Mouse (Mus musculus): ENCODE measurements around the gene Kank3.
"Not testable (repeated sequence)": the region's sequence is repeated elsewhere in the genome, so short reads cannot be mapped to it uniquely, and the experiment has no call there.

Kank3 gene

GRCm38 (mm10) chr17:33807181-33807888 lies 3.0 kb upstream of the Kank3 start:
- DNase-seq (ENCODE audit: low read depth, low spot score), result no peak

- DNase-seq (ENCODE audit: low read depth, low spot score), result no peak
Measured at GRCm38 (mm10) chr17:33808192-33808591, 2.1 kb upstream of the Kank3 start.

GRCm38 (mm10) chr17:33811142-33811516 lies 810 bp downstream of the Kank3 start:
- DNase-seq (ENCODE audit: low read depth, low spot score), result no peak

GRCm38 (mm10) chr17:33812475-33812874 lies 2.2 kb downstream of the Kank3 start:
- no peak for DNase-seq (ENCODE audit: low read depth, low spot score)

DNA sequence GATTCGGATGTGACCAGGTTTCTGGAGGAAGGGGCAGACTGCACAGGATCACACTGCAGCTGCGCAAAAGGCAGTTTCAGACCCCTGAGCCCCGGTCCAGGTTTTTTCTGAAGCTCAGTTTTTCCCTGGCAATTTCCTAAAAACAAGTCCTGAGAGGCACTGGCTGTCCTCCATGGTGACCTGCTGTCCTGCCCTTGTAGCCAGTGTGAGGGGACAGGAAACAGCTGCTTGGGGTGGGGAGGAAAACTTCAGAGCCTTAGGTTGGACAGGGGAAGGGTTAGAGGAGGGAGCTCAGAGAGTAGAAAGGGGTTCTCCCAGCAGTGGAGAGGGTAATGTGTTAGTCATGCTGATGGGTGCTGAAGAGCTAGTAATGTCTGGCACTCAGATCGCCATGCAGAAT lies 2.7 kb downstream of the Kank3 start:
- DNase-seq (ENCODE audit: low read depth, low spot score), result no peak

GRCm38 (mm10) chr17:33815399-33815798 lies 5.1 kb downstream of the Kank3 start:
- DNase-seq (ENCODE audit: low read depth, low spot score), result no peak

DNA sequence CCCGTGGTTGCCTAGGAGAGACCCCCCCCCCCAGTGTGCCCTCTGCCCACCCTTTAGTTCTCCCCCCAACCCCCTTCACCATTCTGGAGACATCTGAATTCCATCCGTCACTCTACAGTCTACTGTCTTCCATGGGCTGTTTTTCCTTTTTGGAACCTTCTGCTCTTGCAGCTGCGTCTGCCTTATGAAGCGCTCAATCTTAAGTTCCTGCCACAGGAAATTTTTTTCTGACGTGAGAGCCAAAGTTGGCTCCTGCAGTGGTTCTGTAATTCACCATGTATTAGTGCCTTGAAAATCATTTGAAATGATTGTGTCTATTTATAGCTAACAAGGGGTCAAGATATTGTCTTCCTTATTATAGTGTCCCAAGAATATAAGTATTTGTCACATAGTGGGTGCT lies 6.3 kb downstream of the Kank3 start:
- no peak for DNase-seq (ENCODE audit: low read depth, low spot score)

GRCm38 (mm10) chr17:33817184-33817968 lies 7.1 kb downstream of the Kank3 start:
- DNase-seq (ENCODE audit: low read depth, low spot score), result peak; percentile 95

DNA sequence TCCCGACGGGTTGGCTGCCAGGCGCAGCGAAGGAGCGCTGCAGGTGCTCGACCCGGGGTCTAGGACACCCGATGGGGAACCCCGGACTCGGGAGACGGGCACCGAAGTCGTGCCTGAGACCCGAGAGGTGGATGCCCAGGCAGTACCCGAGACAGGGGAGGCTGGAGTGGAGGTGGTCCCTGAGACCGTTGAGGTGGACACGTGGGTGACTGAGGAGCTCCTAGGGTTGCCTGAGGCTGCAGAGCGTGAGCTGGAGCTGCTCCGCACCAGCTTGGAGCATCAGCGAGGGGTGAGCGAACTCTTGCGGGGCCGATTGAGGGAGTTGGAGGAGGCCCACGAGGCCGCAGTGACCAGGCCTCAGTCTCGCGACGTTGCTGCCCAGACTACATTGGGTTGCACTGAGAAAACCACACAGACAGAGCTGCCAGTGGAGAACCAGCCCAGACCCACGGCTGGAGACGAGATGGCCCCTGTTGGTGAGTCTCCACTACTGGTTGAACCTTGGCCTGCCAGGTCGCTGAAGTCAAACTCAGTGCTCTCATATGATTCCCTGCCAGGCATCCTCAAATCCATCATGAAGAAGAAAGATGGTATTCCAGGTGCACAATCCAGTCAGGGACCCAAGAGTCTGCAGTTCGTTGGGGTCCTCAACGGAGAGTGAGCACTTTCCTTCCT lies 7.8 kb downstream of the Kank3 start:
- DNase-seq (ENCODE audit: low read depth, low spot score), result no peak

- no peak for DNase-seq (ENCODE audit: low read depth, low spot score)
Measured at GRCm38 (mm10) chr17:33822436-33822959, 12.2 kb downstream of the Kank3 start.

GRCm38 (mm10) chr17:33823171-33823570 lies 12.9 kb downstream of the Kank3 start:
- not testable (repeated sequence) for DNase-seq (ENCODE audit: low read depth, low spot score)

GRCm38 (mm10) chr17:33824084-33824996 lies 14.0 kb downstream of the Kank3 start, which contains the start of the genes Rps28 and Ndufa7:
TSS of gene Rps28 (minus strand) at chr17:33824562.
TSS of gene Ndufa7 (plus strand) at chr17:33824572.
- peak; percentile 97 for DNase-seq (ENCODE audit: low read depth, low spot score)

DNA sequence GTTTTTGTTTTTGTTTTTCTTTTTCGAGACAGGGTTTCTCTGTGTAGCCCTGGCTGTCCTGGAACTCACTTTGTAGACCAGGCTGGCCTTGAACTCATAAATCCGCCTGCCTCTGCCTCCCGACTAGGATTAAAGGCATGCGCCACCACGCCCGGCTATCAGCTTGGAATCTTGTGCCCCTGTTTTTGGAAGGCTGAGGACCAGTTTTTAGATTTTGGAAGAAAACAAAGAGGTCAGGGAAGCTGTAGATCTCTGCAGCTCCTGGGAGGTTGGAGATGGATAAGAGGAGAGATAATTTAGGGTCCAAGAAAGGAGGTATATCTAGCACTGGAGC lies 14.6 kb downstream of the Kank3 start:
- not testable (repeated sequence) for DNase-seq (ENCODE audit: low read depth, low spot score)

DNA sequence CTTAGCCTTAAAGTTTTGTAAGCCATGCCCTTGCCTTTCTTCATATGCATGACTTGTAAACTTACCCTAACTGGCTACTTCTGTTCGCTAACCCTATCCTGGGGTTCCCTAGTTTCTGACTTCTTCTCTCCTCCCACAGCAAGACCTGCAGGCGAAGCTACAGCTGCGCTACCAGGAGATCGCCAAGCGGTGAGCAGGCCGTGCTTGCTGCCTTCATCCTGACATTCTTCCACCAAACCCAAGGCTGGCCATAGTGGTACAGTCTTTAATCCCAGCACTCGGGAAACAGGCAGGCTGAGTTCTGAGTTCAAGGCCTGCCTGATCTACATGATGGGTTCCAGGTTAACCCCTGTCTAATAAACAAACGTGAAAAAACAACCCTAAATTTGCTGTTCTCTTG lies 15.1 kb downstream of the Kank3 start:
- no peak for DNase-seq (ENCODE audit: low read depth, low spot score)

- peak; percentile 81 for DNase-seq (ENCODE audit: low read depth, low spot score)
Measured at GRCm38 (mm10) chr17:33826850-33827249, 16.5 kb downstream of the Kank3 start.

- DNase-seq (ENCODE audit: low read depth, low spot score), result no peak
Measured at GRCm38 (mm10) chr17:33828892-33829291, 18.6 kb downstream of the Kank3 start.

- DNase-seq (ENCODE audit: low read depth, low spot score), result no peak
Measured at GRCm38 (mm10) chr17:33829561-33829960, 19.2 kb downstream of the Kank3 start.

DNA sequence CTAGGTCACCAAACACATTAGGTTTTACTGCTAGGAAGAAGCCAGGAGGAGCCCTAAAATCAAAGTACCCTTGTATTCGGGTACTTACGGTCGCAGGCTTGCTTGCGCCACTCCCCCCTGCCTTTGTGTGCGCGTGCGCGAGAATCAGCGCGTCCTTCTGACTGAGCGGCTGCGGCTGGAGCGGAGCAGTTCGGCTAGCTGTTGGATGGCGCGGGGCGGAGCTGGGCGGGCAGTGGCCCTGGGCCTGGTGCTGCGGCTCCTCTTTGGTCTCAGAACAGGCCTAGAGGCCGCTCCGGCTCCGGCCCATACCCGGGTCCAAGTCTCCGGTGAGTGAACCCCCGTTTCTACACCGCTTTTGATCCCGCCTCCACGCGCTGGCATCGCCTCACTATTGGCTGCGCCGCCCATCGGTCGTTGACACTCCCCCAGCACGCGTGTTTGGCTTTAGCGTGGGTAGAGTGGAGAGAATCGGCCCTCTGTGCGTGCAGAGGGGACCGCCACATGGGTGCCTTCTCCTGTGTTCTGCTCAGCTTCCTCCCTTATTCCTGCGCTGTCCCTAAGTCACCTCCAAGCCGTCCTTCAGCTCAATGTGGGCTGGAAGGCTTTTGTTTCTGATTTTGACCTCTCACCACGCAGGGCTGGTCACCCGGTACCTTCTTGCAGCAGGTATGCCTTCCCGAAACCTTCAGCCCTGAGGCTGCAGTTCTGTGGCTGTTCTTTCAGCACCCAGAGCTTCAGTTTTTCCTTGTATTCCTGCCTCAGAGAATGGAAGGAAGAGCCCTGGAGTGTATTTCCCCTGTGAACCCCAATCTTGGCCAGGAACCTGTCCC lies 32.9 kb downstream of the Kank3 start, which contains the start of gene Cd320:
TSS of gene Cd320 (plus strand) at position 126 of the 830 bp plus-strand sequence.
- peak; percentile 93 for DNase-seq (ENCODE audit: low read depth, low spot score)

DNA sequence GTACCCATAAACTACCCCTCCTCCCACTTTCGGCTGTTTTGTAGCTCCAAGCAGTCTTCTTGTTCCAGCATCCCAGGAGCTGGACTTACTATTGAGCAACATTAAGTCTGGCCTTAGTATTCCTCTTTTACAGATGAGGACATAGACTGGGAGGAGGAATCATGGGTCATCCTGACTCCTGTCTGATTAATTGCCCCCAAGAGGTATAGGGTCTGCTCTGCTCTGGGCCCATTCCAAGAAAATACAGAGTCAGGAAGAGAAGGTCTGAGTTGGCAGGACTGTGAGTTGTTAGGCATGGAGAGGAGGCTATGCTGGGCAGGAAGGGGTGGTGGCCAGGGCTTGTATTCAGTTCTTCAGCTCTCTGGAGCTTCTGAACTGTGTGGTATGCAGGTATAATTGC lies 33.9 kb downstream of the Kank3 start:
- no peak for DNase-seq (ENCODE audit: low read depth, low spot score)

- no peak for DNase-seq (ENCODE audit: low read depth, low spot score)
Measured at GRCm38 (mm10) chr17:33848139-33848538, 37.8 kb downstream of the Kank3 start.
